Mouse (Mus musculus): ENCODE data around the gene Ros1.

The Ros1 gene

GRCm38 (mm10) chr10:52194957-52195852, at the start of gene Ros1:
Gene Ros1, minus strand, starts transcription at chr10:52195244.
- in situ Hi-C loops (cut with MseI, MboI), result no loop called here

- in situ Hi-C loops (cut with MseI, MboI), result no loop called here
Observed at GRCm38 (mm10) chr10:52242680-52243323, 47.8 kb upstream of the Ros1 start.

- in situ Hi-C loops (cut with MseI, MboI), result no loop called here
Observed at GRCm38 (mm10) chr10:52242015-52242414, 47.0 kb upstream of the Ros1 start.

GRCm38 (mm10) chr10:52235461-52235860, 40.4 kb upstream of the Ros1 start:
- in situ Hi-C loops (cut with MseI, MboI), result no loop called here

- in situ Hi-C loops (cut with MseI, MboI), result no loop called here
Observed at GRCm38 (mm10) chr10:52234654-52234981, 39.6 kb upstream of the Ros1 start.

GRCm38 (mm10) chr10:52233969-52234653, 39.1 kb upstream of the Ros1 start:
- in situ Hi-C loops (cut with MseI, MboI), result no loop called here

GRCm38 (mm10) chr10:52233301-52233968, 38.4 kb upstream of the Ros1 start, which contains the start of gene Dcbld1:
Gene Dcbld1, plus strand, starts transcription at chr10:52233619.
- in situ Hi-C loops (cut with MseI, MboI), result no loop called here

- in situ Hi-C loops (cut with MseI, MboI), result no loop called here
Observed at GRCm38 (mm10) chr10:52232196-52233176, 37.4 kb upstream of the Ros1 start.

- in situ Hi-C loops (cut with MseI, MboI), result loop anchor here in 1 of 2 experiments (5.0 kb wide), 1 partner anchor 113 kb away; no protein-coding TSS in a partner anchor
Observed at GRCm38 (mm10) chr10:52219600-52219999, 24.6 kb upstream of the Ros1 start.

GRCm38 (mm10) chr10:52217564-52217934, 22.5 kb upstream of the Ros1 start:
- in situ Hi-C loops (cut with MseI, MboI), result loop anchor here in 1 of 2 experiments (5.0 kb wide), 1 partner anchor 115 kb away; no protein-coding TSS in a partner anchor

- in situ Hi-C loops (cut with MseI, MboI), result loop anchor here in 1 of 2 experiments (5.0 kb wide), 1 partner anchor 115 kb away; no protein-coding TSS in a partner anchor
Observed at GRCm38 (mm10) chr10:52216797-52217563, 21.9 kb upstream of the Ros1 start.

GRCm38 (mm10) chr10:52215267-52215818, 20.3 kb upstream of the Ros1 start:
- in situ Hi-C loops (cut with MseI, MboI), result loop anchor here in 1 of 2 experiments (5.0 kb wide), 1 partner anchor 117 kb away; no protein-coding TSS in a partner anchor

- in situ Hi-C loops (cut with MseI, MboI), result no loop called here
Observed at GRCm38 (mm10) chr10:52204006-52204405, 9.0 kb upstream of the Ros1 start.

- in situ Hi-C loops (cut with MseI, MboI), result no loop called here
Observed at GRCm38 (mm10) chr10:52185900-52186299, 9.1 kb downstream of the Ros1 start.

- in situ Hi-C loops (cut with MseI, MboI), result no loop called here
Observed at GRCm38 (mm10) chr10:52182878-52183277, 12.2 kb downstream of the Ros1 start.

- in situ Hi-C loops (cut with MseI, MboI), result no loop called here
Observed at GRCm38 (mm10) chr10:52174376-52174775, 20.7 kb downstream of the Ros1 start.

GRCm38 (mm10) chr10:52170489-52170888, 24.6 kb downstream of the Ros1 start:
- in situ Hi-C loops (cut with MseI, MboI), result no loop called here

GRCm38 (mm10) chr10:52169841-52170240, 25.2 kb downstream of the Ros1 start:
- in situ Hi-C loops (cut with MseI, MboI), result no loop called here

- in situ Hi-C loops (cut with MseI, MboI), result no loop called here
Observed at GRCm38 (mm10) chr10:52165376-52165775, 29.7 kb downstream of the Ros1 start.

All from mouse trophoblast stem cell (cell line).